Mouse (Mus musculus) thymus, postnatal 4 days (tissue): ENCODE measurements around the gene Hps1.
A peak's percentile ranks its signal among the peaks of the same experiment; 100 is the strongest.
"Not testable (repeated sequence)": the region's sequence is repeated elsewhere in the genome, so short reads cannot be mapped to it uniquely, and the experiment has no call there.

Experiments
- DNase-seq: peaks from one replicate; pipeline ENCODE4 v3.0.0; 2021

The Hps1 gene

DNA sequence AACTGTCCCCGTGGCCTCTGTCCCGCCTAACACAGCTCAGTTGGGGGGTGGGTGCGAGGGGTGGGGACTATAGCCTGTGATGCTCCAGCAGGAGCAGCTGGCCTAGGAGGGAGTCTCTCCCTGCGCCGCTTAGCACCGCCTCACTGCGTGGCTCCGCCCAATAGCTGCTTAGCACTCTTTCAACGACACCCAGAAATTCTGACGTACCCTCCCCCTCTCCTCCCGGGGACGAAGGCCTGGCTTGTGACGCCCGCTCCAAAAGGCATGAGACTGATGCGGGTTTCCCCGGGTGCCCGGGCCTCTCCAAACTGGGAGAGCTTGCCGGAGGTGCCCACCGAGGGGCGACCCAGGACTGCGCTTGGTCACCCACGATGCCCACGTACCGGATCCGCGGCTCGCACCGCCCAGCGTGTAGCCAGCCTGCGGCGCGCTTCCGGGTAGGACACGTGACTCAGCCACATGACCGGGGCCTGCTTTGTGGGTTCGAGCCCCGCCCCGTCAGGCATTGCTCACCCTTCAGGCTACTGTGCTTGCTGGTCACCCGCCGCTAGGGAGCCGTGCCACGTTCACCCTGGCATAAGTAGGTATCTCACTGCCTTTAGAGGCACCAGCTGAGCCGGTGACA is at the start of gene Hps1:
Gene Hps1 (minus strand): TSS at position 448 of the 625 bp plus-strand sequence.
- peak; percentile 91 for DNase-seq

DNA sequence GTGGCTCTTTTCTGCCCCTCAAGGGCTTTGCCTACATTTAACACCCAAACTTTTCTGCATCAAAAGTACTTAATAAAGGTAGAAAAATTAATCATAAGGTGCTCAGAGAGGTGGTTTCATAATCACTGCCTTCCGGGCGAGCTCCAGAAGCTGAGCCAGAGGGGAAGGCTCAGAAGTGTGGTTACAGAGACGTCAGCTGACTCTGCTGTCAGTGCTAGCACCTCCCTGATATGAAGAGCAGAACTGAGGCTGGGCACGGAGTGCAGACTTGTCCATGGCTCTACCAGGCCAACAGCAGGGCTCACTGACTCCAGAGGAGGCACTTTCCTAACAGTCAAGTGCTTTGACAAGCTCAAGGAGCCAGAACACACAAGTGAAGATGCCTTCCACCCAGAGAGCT is 49.4 kb upstream of the Hps1 start:
- DNase-seq: no peak

DNA sequence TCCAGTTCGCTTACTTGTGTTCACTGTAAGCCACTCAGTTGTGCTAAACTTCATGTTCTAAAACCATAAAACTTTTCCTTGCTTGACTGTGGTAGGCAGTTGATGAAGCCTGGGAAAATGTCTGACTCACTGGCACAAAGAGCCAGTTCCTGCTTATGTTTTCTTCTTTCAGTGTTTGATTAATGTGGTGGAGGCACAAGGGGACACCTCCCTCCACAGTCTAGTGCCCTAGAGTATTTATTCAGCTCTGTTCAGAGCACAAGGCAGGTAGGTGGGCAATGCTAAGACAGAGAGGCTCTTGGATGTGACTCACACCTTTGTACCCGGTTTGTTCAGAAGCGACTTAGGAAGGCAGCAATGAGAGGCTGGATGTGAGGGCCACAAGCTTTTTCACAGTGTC is 48.1 kb upstream of the Hps1 start:
- DNase-seq: no peak

DNA sequence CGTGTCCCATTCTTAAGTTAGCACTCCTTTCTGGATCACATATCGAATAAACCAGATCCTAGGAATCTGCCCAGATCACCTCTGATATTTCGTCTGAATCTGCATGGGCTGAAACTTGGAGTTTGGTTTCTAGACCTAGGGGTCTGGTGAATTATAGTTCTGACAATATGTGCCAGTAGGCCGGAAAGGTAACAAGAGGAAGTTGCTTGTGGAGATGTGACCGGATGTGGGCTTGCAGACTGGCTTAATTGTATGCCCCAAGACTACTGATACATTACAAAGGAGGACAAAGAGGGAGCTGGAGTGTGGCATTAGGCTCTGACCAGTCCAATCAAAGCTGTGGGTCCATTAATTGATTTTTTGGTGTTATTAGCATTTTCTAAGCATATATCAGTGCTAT is 40.3 kb upstream of the Hps1 start:
- DNase-seq: no peak

DNA sequence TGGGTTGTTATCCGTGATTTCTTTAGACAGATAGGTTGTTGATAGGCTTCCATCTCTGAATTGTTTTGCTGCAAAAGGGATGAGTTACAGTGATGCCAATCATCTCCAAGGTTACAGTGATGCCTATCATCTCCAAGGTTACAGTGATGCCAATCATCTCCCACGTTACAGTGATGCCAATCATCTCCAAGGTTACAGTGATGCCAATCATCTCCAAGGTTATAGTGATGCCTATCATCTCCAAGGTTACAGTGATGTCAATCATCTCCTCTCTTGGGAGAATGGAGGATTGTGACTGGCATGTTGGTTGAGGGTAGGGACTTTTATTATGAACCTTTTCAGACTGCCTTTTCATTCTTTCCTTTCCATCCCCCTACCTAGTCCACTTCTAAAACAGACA is 38.0 kb upstream of the Hps1 start:
- no peak for DNase-seq

DNA sequence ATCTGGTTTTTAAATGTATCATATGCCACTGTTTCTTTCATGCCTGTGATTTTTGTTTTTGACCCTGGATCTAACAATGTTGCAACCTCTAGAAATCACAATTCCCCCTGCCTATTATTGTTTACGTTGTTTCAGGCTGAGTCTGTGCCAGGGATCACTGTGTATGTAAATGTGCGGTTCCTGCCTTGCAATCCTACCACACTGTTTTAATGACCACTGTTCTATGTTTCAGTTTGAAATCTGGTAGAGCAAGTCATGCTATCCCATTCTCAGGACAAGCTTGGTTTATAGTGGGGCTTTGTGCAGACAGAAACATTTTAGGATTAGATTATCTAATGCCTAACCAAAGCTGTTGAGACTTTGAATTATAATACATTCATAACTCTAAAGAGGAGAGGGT is 36.5 kb upstream of the Hps1 start:
- no peak for DNase-seq

DNA sequence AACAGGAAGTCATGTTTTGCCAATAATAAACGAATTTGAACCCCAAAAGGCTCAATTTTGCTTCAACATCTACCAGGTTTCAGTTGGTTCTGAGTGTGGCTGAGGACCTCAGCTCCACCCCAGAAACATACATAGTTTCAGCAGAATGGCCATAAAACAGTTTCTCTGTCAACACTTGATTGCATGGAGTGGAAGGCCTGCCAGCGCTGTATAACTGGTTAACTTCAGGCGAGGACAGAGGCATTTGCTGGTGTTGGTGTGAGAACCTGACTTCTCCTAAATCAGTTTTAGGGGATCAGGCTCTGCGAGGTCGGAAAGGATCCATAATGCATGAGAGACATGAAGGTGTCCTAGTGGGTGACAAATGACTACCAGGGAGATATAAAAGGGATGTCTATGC is 30.4 kb upstream of the Hps1 start:
- no peak for DNase-seq

DNA sequence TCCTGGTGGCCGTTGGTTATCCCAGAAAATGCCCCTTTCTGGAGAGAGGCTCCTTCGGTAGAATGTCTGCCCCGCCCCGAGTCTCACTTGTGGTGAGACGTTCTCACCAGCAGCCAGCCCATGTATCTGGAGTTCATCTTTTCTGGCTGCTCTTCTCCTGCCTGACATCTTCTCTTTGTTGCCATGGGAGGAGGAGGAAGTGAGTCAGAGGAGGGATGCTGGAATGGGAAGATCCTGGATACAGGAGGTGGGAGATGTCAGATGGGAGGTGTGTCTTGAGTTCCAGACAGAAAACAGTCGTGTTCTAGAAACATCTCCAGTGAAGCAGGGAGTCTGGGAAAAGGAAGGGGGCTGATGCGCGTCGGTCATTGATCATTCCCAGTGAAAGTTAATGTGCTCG is 29.7 kb upstream of the Hps1 start:
- DNase-seq: no peak

DNA sequence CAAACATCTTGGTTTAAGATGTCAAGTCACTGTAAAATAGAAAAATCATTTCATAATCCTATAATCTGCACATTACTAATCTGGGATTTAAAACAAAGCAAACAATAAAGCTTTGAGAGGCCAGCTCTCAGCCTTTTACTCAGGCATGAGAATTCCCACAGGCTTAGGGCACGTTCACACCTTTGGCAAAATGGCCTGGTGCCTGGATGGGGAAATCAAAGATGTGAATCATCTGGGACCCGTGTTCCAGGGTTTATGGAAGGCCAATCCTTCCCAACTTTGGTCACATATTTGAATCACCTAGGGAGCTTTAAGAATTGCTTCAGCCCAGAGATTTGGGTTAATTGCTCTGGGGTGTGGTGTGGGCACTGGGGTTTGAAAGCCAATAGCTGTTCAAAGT is 18.1 kb upstream of the Hps1 start:
- no peak for DNase-seq

DNA sequence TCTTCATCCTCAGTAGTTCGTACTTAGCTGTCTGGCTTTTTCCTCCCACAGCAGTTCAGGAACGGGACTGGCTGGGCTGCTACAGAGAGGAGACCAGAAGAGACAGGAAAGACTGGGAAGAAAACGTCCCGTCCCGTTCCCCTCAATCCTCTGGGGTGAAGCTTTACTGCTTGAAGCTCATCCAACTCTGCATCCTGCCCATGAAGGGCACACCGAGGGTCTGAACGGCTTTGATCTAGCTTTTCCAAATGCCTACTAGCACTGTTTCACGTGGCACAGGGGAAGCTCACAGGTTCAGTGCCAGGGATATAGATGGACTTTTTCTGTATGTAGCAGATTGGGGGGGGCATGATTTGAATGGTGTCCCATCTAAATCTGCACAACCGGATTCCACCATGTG is 16.0 kb upstream of the Hps1 start:
- no peak for DNase-seq

DNA sequence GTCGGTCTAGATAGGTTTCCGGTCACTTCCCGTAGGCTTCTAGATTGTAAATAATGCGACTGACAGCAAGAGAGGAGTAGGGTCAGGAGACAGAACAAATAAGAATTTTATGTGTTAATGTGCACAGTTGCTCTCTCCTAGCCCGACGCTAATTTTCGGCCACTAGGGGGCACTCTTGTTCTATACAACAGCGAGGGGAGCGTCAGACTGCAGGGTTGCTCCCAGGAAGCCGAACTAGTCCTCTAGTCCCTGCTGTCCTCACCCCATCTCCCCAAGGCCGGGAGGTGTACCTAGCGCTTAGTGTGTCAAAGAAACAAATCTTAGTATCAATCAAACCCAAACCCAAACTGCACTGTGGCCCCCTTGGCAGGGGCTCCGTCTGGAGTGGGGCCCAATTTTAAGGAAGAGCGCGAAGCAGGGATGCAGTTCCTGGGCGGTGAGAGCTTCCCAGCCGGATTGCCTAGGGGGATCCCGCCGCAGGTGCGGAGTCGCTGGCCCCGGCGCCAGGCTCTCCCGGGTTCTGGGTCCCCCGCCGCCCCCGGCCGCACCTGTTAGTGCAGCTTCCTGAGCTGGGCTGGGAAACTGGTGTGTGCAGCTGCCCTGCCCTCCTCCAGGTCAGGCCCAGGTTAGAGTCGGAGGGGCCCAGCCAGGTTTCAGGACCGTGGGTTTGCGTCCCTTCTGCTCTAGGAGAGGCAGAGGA is 15.3 kb upstream of the Hps1 start:
- peak; percentile 91 for DNase-seq

DNA sequence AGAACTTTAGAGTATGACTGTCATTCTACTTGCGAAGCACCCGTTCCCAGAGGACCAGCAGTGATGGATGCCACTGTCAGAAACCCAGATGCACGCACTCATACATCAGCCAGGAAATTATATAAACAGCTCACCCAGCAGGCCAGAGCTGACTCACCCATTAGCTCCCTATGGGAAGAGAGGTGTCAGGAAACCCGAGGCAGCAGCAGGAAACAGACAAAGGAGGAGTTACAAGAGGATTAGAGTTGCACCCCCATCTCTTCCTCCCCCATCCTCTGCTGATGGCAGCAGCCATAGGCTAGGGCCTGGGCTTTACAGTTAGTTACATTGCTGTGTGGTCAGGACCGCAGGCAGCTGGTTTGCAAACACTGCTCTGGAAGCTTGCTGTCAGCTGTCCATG is 8.5 kb upstream of the Hps1 start:
- DNase-seq: no peak

DNA sequence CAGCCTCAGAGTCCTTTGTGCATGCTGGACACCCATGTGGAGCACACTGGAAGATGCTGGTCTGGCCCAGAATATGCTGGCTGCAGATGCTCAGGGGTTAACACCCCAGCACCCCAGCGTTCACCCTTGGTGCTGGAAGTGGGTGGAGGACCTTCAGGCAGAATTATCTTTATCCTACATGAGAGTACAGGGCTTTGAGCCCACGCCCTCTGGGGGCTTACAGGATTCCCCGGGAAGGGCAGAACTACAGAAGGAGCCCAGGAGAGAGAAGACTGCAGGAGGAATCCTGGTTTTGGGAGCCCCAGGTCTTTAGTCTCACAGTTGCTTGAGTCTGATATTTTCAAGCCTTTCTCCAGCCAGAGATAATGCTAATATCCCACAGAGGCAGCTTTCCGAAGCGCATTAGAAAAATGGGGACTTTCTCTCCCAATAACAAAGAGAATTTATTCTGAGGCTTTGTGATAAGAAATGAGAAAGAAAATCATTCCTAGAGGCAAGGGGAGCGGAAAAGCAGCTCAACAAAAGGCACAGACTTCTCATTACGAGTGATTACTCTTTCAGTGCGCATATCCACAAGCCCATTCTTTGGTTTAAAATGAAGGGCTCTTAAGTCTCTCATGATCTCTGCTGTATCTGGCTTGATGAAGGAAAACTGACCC is 5.9 kb upstream of the Hps1 start:
- DNase-seq: no peak

DNA sequence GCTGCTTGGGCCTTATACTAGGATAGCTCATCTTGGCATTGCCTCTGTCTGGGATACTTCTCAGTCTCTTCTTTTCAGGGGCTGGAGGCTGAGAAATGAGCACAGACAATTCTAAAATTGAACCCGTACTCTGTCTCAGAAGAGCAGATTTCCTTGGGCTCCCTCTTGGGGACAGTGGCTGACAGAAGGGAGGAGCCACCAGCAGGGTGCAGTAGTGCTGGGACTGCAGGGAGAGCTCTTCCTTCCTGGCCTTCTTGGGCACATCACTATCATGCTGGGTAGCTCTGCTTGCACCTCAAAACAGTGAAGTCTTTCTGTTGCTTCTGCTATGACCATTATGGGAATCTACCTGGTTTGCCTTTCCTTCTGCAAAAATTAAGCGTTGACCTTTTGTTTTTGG is 5.4 kb upstream of the Hps1 start:
- DNase-seq: peak; percentile 66

DNA sequence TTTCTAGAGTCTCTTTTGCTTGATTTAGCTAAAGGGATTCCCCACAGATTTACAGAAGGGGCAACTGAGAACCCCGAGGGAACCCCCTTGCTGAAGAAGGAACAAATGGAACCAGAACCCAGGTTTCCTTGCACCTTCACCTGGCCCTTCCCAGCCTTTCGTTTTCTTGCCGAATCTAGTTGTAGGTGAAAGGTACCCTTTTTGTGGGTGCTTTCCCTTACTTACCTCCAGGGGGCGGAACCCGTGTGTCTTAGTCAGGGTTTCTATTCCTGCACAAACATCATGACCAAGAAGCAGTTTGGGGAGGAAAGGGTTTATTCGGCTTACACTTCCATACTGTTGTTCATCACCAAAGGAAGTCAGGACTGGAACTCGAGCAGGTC is 369 bp upstream of the Hps1 start:
- not testable (repeated sequence) for DNase-seq

DNA sequence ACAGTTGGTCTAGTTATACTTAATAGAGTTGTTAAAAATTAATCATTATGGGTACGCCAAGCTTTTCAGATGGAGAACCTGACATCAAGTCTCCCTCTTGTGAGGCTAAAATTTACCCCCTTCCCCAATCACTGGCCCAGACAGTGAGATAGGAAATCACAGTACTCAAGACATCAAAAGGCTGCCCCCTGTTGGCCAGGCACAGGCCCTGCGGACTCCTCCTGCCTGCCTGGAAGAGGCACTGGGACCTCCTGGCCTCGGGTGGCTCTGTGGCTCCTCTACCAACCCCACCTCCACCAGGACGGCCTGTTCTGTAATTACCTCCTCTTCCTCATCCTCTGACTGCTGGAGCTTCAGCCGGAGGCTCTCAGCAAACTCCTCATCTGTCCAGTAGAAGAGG is 2.0 kb downstream of the Hps1 start:
- peak; percentile 83 for DNase-seq

DNA sequence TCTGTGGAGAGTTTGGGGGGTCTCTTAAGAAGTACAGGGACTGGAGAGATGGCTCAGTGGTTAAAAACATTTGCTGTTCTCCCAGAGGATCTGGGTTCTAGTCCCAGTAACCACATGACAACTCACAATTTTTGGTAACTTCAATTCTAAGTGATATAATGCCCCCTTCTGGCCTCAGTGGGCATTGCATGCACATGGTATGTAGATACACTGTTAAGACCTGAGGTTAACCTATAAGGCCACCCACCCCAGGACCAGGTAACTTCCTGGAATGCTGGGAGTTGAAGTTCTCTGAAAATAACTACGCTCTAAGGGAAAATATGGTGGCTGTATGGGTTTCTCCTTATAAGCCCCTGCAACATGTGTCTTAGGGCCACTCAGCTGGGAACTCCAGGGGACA is 3.0 kb downstream of the Hps1 start:
- peak; percentile 65 for DNase-seq

DNA sequence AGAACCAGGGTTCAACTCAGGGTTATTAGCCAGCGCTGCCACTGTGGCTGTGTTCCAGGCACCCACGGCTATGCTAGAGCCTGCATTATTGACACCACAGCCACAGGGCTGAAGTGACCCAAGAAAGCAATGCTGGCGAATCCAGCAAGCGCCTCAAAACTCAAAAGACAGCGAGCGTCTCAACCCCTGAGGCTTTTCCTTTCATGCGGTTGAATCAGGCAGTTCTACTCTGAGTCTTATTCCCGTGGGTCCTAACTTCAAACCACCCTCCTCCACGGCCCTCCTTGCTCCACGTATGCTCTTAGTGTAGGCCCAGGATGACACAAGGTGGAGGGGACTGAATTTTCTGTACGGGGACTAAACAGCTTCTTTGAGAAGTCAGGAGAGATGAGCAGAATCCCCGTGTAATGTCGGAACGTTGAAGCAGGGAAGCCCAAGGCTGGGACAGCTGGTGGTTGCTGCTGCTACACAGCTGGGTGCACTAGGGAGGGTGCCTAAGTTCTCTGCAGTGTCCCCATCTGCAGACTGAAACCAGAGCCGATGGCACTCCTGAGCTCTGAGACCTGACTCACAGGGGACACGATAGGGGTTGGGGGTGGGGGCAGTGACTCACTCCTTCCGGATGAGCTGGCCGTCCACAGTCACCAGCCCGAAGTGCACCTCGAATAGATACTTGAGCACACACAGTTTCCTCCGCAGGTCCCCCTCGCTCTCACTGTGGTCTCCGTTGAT is 9.5 kb downstream of the Hps1 start:
- DNase-seq: no peak

DNA sequence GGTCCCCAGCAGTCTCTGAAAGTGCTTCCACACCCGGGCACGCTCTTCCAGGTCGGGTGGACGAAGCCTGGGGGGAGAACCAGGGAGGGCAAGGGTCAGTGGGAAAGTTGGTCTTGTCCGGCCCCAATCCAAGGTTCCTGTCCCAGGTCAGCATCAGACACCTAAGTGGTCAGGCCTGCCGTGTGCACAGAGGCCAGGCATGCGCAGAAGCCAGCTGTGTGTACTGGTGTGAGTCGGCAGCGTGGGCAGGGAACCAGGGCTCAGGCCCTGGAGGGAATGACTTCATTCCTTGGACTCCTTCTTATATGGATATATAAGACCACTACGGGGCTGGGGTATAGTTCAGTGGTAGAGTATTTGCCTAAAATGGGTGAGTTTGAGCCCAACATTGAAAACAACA is 10.1 kb downstream of the Hps1 start:
- DNase-seq: no peak

DNA sequence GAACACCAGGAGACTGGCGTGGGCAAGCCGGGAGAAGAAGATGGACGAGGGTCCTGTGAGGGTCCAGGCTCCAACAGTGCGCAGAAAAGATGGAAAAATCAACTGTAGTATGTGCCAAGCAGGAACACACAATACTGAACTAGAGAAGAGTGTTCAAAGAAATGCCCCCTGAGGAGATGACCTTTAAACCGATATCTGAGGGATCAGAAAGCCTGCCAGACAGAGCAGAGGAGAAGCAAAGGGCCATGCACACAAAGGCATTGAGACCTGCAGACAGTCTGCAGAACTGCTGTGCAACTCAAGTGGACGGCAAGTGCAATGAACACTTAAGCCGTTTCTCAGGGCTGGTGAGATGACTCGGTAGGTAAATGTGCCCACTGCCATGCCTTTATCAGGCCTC is 12.4 kb downstream of the Hps1 start:
- DNase-seq: no peak

DNA sequence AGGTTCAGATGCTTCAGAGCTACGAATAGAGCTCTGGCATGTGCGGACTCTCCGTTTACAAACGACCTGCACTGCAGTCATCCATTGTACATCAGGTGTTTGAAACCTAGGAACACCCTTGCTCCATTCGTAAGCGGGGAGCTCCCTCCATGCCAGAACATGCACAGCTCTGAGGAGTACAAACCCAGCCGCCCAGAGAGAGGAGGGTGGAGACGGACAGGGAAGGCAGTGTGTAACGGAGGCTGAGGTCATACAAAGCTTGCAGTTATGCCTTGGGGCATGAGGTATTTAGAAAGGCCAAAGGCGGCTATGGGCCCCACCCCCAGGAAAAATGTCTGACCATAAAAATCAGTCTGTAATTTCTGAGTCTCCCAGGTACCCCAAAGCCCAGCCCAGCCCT is 15.4 kb downstream of the Hps1 start:
- DNase-seq: no peak

DNA sequence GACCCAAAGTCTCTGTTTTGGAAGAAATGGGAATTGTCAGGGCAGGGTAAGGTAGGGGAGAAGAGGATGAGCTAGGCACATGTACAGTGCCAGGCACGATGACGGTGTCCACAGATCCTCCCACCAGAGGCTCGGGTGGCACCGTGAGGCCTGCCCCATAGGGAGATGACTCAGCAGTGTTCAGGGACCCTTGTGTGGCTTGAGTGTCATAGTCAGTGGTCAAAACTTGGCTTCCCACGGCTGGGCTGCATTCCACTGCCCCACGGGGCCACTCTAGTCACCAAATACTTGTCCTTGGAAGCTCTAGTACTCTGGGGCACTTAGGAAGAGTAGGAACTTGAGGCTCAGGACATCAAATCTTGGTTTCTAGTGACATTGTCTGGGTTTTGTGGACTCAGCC is 23.1 kb downstream of the Hps1 start:
- no peak for DNase-seq

DNA sequence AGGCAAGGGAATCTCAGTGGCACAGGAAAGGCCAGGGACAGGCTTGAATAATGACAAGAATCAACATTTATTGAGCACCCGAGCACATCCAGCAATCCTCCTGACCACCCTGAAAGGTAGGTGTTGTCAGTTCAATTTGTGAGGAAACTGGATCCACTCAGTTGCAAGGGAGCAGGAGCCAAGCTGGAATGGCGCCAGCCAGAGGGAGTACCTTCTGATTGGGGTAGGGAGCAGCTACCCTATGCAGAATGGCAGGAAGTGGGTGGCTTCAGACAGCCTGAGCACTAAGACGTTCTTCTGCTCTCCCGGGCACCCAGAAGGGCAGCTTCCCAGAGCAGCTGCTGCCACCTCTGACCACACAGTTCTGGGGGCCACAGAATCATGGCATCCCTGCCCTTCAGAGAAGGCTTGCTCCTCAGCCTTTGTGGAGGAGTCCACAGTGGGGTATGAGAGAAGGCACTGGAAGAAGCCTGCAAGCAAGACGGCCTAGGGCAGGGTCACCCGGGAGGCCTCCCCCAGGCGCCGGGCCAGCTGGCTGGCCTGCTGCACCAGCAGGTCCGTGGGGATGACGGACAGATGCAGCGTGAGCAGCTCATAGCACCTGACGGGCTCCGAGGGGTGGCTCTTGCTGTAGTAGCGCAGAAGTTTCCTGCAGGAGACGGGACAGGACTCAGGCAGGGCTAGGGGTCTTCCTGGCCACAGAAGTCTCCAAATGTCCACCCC is 24.5 kb downstream of the Hps1 start:
- DNase-seq: no peak
